Mouse (Mus musculus) G1E-ER4 (cell line): ENCODE measurements around the gene Cops4. TPM values are rescaled to one million over a fixed set of nuclear protein-coding genes. Genes with fewer than 3 reads are reported as not detected.

Experiments
- GATA1 ChIP-seq: IDR thresholded peaks from one replicate; pipeline ENCODE4 v1.8.0; 2012; ENCODE audit warnings: low read length, inconsistent platforms
- polyA plus RNA-seq: library from polyadenylated mRNA; stranded (reverse); fragments of >175 nt; gene quantifications from 2 replicates; pipeline ENCODE4 v1.2.3, GENCODE M21; 2012

Cops4 gene
- polyA plus RNA-seq, 1 experiment: 4.7 TPM

DNA sequence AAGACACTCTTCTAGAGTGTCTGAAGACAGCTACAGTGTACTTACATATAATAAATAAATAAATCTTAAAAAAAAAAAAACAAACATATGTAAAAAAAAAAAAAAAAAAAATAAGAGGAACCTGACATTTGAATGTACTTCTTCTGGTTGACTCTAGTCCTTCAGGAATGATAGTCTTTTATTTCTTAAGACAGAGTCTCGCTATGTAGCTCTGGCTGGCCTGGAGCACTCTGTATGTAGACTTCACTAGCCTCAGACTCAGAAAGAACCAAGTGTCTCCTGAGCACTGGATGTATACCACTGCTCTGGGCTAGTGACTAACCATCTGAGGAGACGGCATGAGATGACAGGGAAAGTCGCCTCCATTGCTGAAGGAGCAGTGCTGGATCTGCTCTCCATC, 67.5 kb downstream of the Cops4 start:
- TF ChIP-seq GATA1: no peak

DNA sequence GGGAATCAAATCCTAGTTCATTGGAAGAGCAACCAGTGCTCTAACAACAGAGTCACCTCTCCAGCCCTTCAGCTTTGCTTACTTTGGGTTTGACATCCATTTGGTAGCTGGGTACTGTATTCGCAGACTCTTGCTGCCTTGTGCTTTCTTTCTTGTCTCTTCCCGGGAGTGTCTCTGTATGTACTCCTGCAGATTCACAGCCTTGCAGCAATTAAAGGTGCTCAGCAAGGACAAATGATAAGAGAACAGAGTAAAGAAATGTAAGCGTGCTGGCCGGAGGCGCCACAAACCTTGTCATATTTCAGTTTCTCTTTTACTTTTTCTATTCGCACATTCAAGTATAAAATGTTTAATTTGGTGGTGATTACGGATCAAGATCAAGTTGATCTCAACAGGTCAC, 69.0 kb downstream of the Cops4 start:
- no peak for TF ChIP-seq GATA1

DNA sequence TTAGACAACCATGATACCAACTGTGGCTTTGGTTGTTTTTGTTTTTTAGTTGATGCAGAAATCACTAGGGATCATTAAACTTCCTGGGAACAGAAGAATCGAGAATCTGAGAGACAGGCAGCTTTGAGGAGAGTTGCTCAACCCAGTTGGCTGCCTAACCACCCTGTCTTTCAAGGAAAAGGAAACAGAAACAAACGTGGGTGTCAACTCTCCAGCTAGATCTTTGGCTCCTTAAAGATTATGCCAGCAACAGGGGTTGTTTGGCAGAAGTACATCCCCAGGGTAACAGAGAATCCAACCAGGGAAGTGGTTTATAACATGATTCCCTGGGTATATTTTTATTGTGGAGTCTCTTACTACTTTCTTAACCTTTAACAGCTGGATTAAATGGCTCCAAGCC, 69.5 kb downstream of the Cops4 start:
- no peak for TF ChIP-seq GATA1

DNA sequence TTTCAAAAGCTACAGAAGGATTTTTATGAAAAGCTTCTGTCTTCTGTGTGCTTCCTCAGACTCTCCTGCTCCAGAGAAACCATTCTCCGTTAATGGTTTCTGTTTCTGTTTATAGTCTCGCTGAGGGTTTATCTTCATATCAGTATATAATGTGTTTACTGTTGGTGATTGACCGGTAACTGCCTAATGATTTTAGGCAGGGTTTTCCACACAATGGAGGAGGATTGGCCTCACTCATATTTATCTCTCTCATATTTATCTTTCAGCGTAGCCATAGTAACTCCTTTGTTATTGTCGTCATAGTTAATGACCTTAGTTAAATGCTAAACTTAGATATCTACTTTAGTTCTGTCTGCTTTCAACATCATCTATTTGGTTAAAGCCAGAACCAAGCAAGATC, 72.4 kb downstream of the Cops4 start:
- no peak for TF ChIP-seq GATA1

DNA sequence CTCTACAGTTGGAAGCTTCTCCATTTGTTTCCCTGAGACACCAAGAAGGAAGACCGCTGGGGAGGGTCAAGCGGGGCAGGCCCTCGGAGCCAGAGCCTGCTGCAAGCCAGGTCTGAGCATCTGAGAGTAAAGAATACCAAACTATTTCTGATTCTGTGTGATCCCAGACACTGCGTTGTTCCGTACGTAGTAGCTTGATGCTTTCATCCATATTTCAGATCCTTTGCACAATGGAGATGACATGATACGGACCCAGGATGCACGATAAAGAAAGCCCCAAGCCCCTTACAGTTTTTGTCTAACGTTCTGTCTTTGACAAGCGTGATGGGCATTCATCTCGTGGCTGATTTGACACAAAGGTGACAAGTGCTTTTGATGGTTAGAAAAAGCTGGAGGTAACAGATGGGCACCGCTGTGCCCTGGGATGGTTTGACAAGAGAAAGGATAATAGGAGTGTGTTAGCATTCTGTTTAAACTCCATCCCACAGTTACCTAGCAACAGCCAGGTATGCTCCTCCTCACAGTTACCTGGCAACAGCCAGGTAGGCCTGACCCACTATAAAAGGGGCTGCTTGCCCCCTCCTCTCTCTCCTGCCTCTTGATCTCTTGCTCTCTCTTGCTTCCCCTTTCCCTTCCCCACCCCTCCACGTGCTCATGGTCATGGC, 76.8 kb downstream of the Cops4 start:
- no peak for TF ChIP-seq GATA1

DNA sequence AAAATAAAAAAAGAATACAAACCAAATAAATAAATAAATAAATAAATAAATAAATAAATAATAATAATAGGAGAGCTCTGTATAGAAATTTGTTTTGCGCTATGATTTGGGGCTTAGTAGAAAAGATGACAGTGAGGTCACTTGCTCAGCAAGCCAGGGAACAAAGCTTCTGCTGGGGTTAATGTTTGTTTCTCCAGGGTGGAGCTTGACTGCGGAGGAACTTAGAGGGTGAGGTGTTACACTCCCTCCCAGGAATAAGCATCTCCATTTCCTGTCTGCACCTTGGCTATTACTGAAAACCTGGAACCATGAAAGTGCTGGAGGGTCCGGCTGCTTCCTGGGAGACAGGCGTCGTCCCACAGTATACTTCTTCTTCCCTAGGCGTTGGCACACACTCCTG, 77.9 kb downstream of the Cops4 start:
- TF ChIP-seq GATA1: no peak

Other genes starting within 250 kb of the Cops4 start
- 134 and 159 TPM in 2 replicates for gene Sec31a, start 102.1 kb upstream of the Cops4 start, polyA plus RNA-seq
- gene Lin54, start 17.7 kb upstream of the Cops4 start, polyA plus RNA-seq: 1.9 and 2.1 TPM in 2 replicates
- not detected in 2 replicates for gene Plac8, start 53.9 kb downstream of the Cops4 start, polyA plus RNA-seq
- 52.6 and 69.9 TPM in 2 replicates for gene Coq2, start 156.8 kb downstream of the Cops4 start, polyA plus RNA-seq
- not detected in 2 replicates for gene Hpse, start 201.4 kb downstream of the Cops4 start, polyA plus RNA-seq